Mouse (Mus musculus) granulocyte monocyte progenitor cell, adult 5-6 weeks (primary cell): ENCODE results near the gene Poc1a. TPM values are rescaled to one million over a fixed set of nuclear protein-coding genes. Genes with fewer than 3 reads are reported as not detected.
A peak's percentile ranks its signal among the peaks of the same experiment; 100 is the strongest.

Source experiments
- ATAC-seq: replicated peaks from 2 replicates; pipeline ENCODE4 v1.8.0; 2016; ENCODE audit warnings: mild to moderate bottlenecking, moderate TSS enrichment, inconsistent platforms; ENCODE audit not compliant: poor library complexity, severe bottlenecking
- total RNA-seq, 2 experiments: library from RNA; stranded (forward) in 1 of 2; stranded (reverse) in 1 of 2; fragments of 200-712, 200-1000 nt in 1 of 2; fragments of >200 nt in 1 of 2; fragmentation: Nextera tagmentation in 1 of 2; gene quantifications; 2 replicates each; pipeline ENCODE4 v1.2.3; 2014 to 2017

Gene Poc1a
- total RNA-seq, 2 experiments from 2014 or later: 30.3 to 42.4 TPM

DNA sequence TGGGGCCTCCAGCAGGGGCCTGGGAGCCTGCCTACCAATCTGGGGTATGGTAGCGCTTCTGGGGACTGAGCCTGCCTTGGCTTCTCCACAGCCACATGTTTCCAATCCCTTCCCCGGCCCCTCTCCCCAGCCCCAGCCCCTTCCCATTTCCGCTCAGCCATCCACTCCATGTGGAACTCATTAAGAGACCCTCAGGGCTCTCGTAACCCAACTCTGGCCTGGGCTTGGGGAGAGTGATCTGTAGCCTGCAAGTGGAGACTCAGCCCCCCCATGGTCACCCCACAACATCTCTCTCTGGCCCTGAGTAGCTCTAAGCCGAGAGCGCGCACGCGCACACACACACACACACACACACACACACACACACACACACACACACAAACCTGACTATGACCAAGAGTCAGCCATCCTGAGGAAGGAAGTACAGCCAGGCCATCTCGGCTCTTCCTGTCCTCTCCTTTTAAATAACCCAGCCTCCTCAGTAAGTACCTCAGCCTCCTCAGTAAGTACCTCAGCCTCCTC lies 75.5 kb downstream of the Poc1a start:
- peak; percentile 34; the same call in 1 of the 2 replicates for ATAC-seq

DNA sequence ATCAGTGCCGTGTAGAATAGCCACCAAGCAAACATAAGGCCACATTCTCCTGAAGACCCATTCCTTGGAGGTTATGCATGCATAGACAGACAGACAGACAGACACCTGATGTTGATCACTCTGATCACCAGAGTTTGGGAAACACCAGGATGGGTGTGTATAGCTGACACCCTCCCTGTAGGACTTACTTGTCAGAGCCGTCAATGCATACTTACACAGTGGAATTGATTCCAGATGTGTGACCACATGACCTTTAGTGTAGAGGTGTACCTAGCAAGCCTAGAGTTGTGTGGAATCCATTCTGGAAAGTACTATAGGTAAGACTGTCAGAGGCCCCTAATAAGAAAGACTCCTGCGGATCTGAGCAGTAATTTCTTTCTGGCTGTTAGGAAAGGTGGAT lies 76.3 kb downstream of the Poc1a start:
- no peak for ATAC-seq

DNA sequence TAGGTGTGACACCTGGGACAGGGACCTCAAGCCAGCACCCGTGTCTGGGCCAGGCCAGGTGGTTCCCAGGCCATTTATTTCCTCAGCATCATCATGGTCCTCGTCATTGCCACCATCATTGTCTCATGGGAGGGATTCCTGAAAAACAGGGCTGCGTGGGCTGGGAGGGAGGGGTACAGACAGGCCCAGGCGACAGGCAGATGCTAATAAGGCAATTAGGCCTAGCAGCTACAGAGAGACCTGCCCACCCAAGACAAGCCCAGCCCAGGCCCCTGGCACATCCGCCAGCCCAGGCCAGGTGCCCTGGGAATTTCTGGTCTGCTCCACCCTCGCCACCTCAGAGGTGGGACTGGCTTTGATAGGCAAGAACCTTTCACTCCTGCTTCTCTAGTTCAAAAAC lies 78.4 kb downstream of the Poc1a start:
- ATAC-seq: no peak

DNA sequence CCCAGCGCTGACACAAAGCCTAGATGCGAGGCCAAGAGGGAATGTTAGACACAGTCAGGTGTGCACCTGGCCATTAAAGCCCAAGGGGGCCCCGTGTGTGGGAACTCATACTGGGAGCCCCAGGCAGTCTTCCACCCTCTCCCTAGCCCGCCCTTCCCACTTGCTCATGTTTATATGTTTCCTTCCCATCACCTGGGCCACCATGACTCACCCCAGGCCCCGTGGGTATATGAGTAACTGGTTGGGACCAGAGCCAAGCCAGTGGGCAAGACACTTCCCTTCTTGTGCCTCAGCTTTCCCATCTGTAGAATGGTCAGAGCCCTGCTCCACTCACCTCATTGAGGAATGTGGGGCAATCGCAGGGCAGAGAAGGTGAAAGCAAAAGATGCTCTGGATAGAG lies 80.3 kb downstream of the Poc1a start:
- no peak for ATAC-seq

DNA sequence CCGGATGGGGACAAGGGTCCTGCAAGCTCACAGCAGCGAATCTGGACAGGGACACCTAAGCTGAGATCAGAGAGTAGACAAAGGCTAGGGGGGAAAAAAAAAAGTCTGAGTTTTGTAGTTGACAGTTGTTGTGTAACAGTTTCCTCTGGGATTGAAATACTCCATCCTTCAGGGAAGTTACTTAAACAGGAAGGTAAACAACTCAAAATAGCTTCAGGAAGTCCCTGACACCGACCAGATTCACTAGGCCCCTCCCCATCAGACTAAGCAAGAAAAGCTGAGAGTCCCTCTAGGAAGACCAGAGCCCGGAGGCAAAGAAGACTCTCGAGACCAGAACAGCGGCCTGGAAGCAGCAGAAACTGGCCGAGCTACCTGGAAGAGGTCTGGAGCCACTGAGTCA lies 84.5 kb downstream of the Poc1a start:
- peak; percentile 16; the same call in 1 of the 2 replicates for ATAC-seq

DNA sequence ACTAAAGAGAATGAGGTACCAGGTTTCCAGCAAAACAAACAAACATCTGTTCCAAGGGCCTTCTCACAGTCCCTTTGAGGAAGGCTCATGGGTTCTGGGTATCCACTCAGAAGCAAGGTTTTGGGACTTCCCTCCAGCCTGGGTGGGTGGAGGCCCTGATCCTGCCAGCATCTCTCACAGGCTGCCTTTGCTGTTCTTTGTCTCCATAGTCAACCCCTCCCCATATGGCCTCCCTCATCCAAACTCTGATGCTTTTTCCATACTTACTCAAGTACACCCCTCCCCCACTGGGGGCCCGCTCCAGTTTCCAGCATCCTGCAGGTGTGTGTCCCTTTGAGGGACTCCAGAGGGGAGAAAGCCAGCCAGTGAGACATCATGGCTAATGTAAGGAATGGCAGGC lies 85.3 kb downstream of the Poc1a start:
- ATAC-seq: no peak

DNA sequence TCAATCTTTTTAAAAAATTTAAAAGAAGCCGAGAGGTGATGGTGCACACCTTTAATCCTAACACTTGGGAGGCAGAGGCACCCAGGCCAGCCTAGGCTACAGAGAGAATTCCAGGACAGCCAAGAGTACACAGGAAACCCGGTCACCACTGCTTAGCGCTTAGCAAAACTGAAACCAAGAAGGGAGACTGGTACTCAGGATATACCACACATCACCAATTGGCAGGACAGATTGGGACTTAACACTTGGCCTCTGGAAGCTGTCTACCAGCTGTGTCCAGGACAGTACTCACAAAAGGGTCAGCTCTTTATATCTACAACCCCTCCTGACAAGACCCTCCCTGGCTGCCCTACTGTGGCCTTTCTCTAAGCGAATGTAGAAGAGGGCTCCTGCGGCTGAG lies 86.1 kb downstream of the Poc1a start:
- no peak for ATAC-seq

DNA sequence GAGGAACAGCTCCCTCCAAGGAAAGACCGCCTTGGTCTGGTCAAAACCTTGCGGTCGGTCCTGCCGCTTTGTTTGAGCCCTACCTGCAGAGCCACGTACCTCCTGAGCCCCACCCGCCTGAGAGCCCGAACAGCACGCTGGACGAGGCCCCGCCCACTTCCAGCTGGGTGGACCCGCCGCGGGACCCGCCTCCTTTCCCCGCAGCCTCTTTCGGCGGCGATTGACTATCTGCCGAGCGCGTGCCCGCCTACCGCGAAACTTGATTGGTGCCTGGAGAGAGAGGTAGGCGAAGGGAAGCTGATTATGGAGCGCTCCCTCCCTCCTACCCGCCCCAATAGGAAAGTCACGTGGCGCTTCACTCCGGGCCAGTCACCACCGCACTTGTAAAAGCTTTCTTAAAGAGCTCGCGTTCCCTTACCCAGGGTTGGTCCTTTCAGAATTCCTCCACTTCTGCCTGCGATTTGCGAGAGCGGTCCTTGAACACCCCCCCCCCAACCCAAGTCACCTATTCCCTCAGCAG lies 86.8 kb downstream of the Poc1a start:
- ATAC-seq: peak; percentile 78

DNA sequence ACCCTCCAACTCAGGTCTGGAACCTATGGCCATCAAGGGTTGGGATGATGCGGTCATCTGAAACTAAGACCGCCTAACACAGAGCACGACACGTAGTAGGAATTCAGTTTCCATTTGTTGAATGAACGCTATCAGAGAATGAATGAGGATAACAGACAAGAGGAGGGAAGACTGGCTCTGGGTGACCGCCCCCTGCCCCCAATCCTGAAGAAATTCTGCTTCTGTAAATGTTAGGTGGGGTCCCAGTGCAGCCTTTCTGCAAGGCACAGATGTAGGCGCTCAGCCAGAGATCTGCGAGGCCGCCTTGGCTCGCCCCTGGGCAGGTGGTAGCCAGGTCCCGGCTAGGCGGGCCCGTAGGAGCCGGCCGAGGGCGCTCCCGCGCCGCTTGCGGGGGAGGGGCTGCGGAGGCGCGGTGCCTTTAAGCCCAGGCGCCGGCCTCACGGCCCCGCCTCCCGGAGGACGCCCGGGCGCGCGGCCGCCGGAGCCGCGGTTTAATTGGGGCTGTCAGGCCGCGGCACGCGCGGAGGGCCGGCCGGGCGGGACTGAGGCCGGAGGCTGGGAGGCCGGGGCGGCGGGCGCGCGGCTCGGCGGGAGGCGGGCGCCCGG lies 87.4 kb downstream of the Poc1a start, which contains the start of gene Dusp7:
Dusp7 (plus strand) TSS at position 521 of the 606 bp plus-strand sequence.
- peak; percentile 18 for ATAC-seq

DNA sequence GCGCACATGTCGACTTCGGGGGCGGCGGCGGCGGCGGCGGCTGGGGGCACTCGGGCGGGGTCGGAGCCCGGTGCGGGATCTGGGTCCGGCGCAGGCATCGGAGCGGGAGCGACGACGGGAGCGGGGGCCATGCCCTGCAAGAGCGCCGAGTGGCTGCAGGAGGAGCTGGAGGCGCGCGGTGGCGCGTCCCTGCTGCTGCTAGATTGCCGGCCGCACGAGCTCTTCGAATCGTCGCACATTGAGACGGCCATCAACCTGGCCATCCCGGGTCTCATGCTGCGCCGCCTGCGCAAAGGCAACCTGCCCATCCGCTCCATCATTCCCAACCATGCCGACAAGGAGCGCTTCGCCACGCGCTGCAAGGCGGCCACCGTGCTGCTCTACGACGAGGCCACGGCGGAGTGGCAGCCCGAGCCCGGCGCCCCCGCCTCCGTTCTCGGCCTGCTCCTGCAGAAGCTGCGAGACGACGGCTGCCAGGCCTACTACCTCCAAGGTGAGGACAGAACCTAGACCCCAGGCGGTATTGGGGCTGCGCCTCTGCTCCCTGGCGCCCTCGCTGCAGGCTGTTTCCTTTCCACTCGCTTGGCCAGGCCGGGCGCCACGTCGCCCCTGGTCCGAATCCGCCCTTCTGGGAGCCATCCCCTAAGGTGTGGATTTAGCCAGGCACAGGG lies 88.1 kb downstream of the Poc1a start:
- ATAC-seq: no peak

DNA sequence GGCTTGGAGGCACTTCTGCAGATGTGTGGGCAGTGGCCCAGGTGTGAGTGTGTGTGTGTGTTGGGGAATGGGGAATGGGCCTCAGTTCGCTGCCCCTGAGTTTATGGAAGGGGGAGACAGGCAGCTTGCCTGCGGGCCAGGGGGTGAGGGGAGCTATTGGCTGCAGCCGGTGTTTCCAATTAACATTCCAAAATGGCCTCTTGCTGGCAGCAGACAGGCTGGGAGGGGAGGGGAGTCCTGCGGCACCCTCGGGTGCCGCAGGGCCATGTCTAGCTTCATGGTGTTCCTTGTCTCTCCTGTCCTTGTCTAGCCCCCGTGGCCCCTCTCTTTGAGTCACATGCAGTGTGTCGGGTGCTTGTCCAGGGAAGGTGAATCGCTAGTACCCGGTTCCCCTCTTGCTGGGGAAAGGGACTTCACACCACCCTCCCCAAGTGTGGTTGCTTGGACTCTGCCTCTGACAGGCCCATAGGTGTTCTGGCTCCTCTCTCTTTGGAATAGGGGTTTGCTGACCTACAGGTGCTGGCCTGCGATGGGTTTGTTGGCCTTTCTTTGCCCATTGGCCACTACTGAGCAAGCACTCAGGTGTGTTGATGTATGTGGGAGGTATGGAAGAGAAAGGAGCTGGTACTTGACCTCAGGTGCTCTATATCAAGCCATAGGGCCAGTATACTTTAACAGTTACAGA lies 89.1 kb downstream of the Poc1a start:
- ATAC-seq: no peak

DNA sequence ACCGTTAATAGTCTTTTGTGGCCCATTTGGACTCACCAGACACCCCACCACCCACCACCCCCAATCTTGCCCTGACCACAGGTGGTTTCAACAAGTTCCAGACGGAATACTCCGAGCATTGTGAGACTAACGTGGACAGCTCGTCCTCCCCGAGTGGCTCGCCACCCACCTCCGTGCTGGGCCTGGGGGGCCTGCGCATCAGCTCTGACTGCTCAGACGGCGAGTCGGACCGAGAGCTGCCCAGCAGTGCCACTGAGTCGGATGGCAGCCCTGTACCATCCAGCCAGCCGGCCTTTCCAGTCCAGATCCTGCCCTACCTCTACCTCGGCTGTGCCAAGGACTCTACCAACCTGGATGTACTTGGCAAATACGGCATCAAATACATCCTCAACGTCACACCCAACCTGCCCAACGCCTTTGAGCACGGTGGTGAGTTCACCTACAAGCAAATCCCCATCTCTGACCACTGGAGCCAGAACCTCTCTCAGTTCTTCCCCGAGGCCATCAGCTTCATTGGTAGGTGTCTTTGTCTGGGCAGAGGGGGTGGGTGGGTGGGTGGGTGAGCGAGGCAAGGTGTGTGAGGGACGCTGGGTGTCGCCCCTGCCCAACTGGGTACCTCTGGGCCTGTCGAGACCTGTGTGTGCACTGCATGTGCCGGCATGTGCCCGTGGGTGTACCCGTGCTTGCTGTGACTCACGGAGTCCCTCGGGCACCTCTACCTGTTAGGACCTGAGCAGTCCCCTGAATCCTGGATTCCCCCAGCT lies 89.9 kb downstream of the Poc1a start:
- no peak for ATAC-seq

DNA sequence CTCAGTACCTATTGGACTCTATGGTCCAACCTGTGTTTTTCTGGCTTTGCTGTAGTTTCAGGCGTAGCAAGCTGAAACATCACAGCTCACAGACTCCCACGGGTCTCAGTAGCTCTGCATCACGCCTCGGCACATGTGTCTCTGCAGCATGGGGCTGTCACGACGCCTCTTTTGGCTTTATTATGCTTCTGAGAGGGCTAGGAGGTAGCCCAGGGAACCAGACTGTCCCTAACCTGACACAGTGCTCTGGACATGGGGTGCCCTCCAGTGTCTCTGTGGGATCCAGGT lies 90.5 kb downstream of the Poc1a start:
- no peak for ATAC-seq

DNA sequence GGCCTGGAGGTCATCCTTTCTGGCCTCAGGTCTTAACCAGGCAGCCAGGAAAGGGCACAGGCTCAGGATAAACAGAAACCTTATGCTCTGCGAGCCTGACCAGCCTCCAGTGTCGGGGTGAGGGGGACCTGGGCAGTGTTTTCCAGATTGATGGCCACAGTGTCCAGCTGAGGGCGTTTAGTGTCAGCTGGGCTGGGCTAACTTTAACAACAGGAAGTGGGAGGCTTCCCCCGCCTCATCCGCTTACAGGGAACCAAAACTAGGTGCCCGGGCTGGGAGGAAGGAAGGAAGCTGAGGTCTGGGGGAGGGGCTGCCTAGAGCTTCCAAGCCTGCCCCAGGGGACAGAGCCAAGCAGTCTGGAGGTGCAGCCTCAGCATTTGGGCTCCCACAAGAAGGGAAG lies 90.9 kb downstream of the Poc1a start:
- ATAC-seq: peak; percentile 57

DNA sequence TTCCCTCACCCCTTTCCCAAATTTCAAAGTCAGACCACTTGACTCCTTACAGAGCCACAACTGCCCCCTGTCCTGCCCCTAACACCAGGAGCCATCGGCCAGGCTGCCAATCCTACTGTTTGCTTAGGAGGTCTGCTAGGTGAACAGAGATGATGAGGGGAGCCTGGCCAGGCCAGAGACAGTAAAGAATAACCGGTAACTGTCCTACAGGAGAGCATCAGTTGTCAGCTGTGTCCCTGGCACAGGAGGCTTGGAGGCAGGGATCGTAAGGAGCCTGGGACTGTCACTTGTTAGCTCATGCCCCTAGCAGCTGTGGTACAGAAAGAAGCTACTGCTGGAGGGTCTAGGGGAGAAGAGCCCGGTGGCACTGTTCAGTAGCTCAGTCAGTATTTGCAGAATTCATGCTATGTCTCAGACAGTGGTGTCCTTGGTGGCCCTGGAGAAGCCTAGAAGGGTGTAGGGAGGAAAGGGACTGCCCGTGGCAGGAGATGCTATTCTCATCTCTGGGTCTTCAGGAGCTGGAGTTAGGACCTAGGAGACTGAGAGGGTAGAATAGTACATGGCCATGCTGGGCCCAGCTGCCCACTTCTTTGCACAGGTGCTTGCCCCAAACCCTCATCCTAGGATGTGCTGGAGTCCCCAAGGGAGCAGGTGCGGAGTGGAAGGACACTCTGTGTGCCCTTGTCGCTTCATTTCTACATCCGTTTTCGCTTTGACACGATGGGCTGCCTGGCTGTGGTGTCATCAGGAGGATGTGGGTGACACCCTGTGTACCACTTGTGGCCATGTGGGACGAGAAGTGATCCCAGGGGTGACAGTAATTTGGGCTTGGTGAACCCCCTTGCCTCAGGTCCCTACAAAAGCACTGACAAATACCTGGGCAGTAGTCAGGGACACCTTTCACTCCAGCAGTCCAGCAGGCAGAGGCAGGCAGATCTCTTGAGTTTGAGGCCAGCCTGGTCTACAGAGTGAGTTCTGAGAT lies 91.9 kb downstream of the Poc1a start:
- ATAC-seq: peak; percentile 28; the same call in 1 of the 2 replicates

DNA sequence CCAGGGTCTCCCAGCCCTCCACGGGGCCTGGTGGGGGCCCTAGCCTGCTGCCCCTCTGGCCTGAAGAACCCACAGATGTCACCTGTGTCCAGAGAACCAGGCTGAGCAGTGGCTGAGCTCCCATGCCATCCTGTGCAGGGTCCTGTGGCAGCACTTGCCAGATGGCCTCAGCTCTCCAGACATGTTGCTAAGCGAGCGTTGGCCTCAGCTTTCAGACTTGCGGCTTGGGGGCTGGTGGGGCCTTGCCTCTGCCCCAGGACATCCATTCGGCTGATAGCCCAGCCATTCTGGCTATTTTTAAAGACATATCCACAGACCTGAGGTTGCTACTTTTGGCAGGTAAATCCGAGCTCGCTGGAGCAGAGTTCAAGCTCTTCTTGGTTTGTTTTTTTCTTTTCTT lies 93.1 kb downstream of the Poc1a start:
- ATAC-seq: no peak

DNA sequence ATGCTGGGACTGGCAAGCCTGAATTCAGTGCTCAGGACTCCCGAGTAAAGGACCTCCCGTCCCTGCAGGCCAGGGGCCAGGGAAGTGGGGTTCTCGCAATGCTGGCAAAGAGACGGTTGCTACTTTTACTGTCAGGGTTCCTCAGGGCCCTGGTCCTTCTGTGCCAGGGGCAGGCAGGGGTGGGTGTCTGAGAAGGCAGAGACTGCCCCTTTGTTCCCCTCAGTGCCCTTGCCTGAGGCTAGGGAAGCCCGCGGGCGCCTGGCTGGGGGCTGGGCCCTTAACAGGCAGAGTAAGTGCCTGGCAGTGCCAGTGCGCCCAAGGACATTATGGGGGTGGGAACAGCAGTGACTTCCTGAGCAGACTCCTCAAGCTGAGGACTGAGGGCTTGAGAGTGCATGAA lies 96.4 kb downstream of the Poc1a start:
- ATAC-seq: no peak

DNA sequence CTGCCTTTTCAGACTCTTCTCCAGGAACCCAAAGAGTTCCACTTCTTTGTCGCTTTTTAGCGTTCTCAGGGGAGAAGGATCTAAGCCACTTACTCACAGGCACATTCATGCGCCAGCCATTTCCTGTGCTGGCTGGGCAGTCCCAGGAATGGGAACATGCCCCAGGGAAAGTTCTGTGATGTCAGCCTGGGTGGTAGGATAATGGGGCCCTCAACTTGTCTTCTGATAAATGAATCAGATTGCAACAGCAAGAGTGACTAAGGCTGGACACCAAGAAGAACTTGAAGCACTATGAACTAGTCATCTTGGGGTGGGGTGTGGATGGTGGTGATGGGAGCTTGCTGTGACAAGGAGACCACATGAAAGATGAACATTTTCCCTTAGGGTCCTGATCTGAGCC lies 97.2 kb downstream of the Poc1a start:
- ATAC-seq: no peak

DNA sequence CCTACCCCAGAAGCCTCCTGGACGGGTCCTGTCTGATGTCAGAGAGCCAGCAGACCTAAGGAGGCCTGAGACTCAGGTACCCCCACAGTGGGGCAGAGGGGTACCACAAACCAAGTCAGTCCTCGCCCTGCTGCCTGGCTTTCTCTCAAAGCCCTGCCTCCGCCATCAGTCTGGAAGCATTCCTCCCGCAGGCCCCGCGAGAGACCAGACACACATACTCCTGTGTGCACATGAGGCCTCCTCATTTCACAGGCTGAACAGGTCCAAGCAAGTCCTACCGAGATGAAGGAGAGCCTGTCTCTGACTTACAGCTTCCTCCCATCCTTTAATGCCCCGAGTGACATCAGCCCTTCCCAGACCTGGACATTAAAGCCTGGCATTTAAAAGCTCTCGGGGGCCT lies 97.9 kb downstream of the Poc1a start:
- no peak for ATAC-seq
